Mouse (Mus musculus) brain, embryonic 14.5 days (tissue): ENCODE results near the gene Dhx32. TPM values are rescaled to one million over a fixed set of nuclear protein-coding genes. Genes with fewer than 3 reads are reported as not detected.

ENCODE experiments used
- DNase-seq: peaks from one replicate; pipeline ENCODE4 v3.0.0-alpha.2; 2011; ENCODE audit warnings: low read depth
- CTCF ChIP-seq: fragments of 200-500 bp; IDR thresholded peaks from 2 replicates; pipeline ENCODE4 v1.5.1; 2012; ENCODE audit warnings: inconsistent platforms, mild to moderate bottlenecking, moderate library complexity, borderline replicate concordance; ENCODE audit not compliant: insufficient read depth, insufficient read length; ENCODE audit errors: extremely low read depth
- POLR2A ChIP-seq: fragments of 200-500 bp; IDR thresholded peaks from 2 replicates; pipeline ENCODE4 v1.6.1; 2012; ENCODE audit warnings: mild to moderate bottlenecking, inconsistent platforms, borderline replicate concordance; ENCODE audit not compliant: poor library complexity, insufficient read depth, insufficient read length, severe bottlenecking; ENCODE audit errors: extremely low read depth
- polyA plus RNA-seq: library from polyadenylated mRNA; depleted of rRNA; stranded (reverse); fragments of >200 nt; gene quantifications from 2 replicates; pipeline ENCODE4 v1.2.3, GENCODE M21; 2012; rRNA removed

Dhx32 gene
- polyA plus RNA-seq, 1 experiment: 31.6 TPM

GRCm38 (mm10) chr7:133683626-133684025, 98.9 kb downstream of the Dhx32 start:
- DNase-seq: no peak
- TF ChIP-seq POLR2A: no peak
- TF ChIP-seq CTCF: no peak

GRCm38 (mm10) chr7:133679961-133680360, 102.6 kb downstream of the Dhx32 start, which contains the start of gene Mmp21:
TSS of gene Mmp21 (minus strand) at chr7:133680061.
- TF ChIP-seq POLR2A (no peak), CTCF (no peak)

GRCm38 (mm10) chr7:133679439-133679838, 103.1 kb downstream of the Dhx32 start:
- no peak for TF ChIP-seq POLR2A
- TF ChIP-seq CTCF: no peak
- peak; percentile 31 for DNase-seq

More at GRCm38 (mm10) chr7:133679961-133680360, 102.6 kb downstream of the Dhx32 start, which contains the start of gene Mmp21:
- DNase-seq: no peak

- TF ChIP-seq CTCF (no peak), POLR2A (no peak)
- DNase-seq: no peak
Measured at GRCm38 (mm10) chr7:133678716-133679115, 103.8 kb downstream of the Dhx32 start.

GRCm38 (mm10) chr7:133676002-133676401, 106.5 kb downstream of the Dhx32 start:
- no peak for TF ChIP-seq POLR2A
- peak; percentile 17; the same call in 1 of the 2 replicates for TF ChIP-seq CTCF
- peak; percentile 7 for DNase-seq

Other genes with a start within 250 kb of the Dhx32 start
- 0.08 and 0.11 TPM in 2 replicates for gene Tex36, start 180.6 kb downstream of the Dhx32 start, polyA plus RNA-seq
- 22.9 and 25.8 TPM in 2 replicates for gene Edrf1, start 145.2 kb downstream of the Dhx32 start, polyA plus RNA-seq
- 0.04 TPM in 1 of 2 replicates, not detected in the other for gene Mmp21, start 102.7 kb downstream of the Dhx32 start, polyA plus RNA-seq
- gene Bccip, start 73.4 kb downstream of the Dhx32 start, polyA plus RNA-seq: 67.9 and 69.9 TPM in 2 replicates
- gene Uros, start 72.7 kb downstream of the Dhx32 start, polyA plus RNA-seq: 34.9 and 47.5 TPM in 2 replicates
- 4.4 and 4.7 TPM in 2 replicates for gene Fank1, start 5.9 kb downstream of the Dhx32 start, polyA plus RNA-seq